Mouse (Mus musculus) 3T3-L1 (cell line): ENCODE results near the gene Gm10964.

Experiments used
- DNase-seq: peaks from one replicate; pipeline ENCODE4 v3.0.0-alpha.2; 2015; ENCODE audit warnings: low read depth, low spot score

The Gm10964 gene

DNA sequence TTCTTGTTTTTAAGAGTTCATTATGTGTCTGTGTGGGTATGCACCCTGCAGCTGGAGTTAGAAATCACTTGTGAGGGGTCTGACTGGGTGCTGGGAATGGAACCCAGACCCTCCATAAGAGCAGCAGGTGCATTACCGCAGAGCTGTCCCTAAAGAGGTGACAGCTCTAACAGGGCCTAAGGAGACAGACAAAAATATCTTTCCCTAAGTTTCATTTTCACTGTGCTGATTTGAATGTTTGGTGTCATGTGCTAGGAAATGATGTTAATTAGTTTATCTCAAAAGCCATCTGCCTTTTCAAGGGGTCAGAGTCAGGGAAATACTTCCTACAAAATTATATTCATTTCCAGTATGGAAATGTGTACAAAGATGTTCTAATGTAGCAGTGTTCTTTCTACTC lies at the start of gene Gm10964:
Gene Gm10964, plus strand, starts transcription at position 38 of the 400 bp plus-strand sequence.
- no peak for DNase-seq

DNA sequence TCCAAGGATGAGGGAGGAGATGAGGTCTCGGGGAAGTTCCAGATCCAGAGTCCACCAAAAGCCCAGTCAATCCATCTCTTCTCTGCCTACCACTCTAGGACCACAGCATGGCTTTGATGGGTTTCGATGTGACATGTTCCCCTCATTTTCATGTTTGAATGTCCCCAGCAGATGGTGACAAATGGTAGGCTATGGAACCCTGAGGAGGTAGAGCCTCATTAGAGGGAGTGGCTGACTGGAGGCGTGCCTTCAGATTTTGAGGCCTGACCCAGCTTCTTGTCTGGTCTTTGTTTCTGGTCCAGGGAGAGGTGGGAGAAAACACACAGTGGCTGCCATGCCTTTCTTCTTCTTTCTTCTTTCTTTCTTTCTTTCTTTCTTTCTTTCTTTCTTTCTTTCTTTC lies 48.7 kb upstream of the Gm10964 start:
- peak; percentile 39 for DNase-seq

DNA sequence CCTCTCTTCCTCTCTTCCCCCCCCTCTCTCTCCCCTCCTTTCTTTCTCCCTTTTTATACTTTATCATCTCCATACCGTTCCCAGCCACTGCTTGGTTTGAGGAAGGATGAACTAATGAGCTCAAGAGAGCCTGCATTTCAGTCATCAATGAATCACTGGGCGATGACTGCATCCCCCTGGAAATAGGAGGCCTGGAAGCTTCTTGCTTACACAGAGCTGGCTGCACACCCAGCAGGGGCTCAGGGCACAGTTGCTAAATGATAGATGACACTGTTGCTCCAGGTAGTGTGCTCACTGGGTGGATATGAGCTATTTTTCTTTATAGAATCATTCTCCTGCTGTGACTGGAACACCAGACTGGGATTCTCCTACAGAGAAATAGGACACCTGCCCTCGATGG lies 43.6 kb upstream of the Gm10964 start:
- peak; percentile 64 for DNase-seq

DNA sequence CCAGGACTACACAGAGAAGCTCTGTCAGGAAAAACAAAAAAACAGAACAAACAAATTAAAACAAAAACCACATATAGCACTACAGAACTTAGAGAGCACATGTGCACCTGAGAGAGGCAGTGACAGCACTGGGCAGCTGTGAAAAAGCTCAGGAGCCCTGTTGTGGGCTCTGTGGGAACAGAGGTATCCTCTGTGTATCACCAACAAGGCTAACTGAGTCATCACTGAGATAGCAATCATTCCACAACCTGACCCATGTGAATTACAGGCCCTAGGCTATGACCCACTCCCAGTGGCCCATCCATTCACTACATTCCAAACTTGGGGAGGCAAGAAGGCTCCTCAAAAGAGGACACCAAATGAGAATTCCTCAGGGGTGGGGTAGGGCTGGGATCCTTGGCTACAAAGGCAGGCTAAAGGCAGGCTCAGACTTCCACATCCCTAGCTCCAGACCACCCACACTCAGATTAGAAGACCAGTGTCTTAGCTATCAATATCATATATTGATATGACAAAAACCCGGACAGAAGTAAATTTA lies 42.7 kb upstream of the Gm10964 start:
- DNase-seq: peak; percentile 58

GRCm38 (mm10) chr3:103704661-103705060 lies 34.5 kb upstream of the Gm10964 start:
- peak; percentile 40 for DNase-seq

DNA sequence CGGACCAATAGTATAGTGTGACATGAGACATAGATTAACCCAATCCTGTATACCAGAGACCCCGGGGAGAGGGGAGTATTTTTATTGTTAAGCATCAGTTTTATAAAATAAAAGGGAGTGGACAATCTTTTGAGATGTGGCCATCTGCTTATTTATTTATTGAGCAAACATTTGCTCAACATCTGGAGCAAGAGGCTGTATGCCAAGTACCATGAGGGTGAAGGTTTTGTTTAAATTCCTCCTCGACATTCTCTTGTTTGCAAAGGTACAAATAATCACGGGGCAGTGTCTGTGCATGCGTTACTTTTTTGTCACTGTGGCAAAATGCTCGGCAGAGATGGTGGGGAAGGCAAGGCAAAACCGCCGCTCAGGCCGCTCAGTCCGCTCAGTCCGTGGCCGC lies 33.7 kb upstream of the Gm10964 start:
- peak; percentile 24 for DNase-seq

DNA sequence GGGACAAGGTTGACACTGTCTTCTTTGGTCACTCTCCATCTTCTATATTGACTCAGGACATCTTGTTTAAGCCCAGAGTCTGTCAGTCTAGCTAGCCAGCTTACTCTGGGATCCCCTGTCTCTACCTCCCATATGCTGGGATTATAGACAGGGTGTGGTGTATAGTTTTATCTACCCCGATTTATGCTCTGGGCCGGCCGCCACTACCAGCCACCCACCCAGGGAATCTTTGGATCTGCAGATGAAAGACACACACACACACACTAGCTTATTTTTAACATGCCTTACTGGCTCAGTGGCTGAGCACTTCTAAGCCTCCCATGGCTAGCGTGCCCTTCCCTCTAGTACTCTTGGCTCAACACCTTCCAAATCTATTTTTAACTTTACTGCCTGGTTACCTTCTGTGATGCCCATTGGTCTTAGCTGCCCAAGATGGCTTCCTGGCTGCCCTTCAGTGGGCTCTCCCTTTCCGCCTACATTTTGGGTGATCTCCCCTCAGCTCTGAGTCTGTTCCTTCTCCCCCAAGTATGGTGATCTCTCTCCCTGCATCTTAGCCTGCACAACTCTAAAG lies 29.6 kb upstream of the Gm10964 start:
- DNase-seq: no peak

GRCm38 (mm10) chr3:103712196-103712595 lies 27.0 kb upstream of the Gm10964 start:
- DNase-seq: peak; percentile 68

DNA sequence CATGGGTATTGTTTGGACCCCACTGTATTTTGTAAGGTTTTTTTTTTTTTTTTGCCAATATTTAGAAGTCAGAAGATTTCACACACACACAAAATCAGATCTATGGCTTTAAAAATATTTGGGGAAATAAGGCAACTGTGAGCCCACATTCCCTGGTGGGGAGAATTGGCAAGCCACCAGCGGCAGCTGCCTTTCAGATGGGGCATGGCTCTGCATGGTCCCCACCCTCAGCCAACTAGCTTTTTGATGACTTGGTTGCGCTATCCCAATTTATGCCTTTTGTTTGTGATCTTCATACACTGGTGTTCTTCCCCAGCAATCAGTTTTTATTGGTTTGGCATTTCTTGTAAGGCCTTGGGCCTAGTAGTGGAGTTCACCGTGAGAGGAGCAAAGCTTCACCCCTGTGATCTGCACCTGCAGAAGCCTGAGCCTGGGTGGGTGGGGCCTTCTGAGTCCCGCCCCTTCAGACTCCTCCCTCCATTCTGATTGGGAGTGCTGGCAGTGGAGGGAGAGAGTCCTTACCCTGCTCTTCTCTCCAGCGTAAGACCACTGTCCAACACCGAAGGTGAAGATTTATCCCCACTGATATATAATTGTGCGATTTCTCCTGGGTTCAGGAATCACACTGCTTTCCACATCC lies 24.8 kb upstream of the Gm10964 start:
- no peak for DNase-seq

DNA sequence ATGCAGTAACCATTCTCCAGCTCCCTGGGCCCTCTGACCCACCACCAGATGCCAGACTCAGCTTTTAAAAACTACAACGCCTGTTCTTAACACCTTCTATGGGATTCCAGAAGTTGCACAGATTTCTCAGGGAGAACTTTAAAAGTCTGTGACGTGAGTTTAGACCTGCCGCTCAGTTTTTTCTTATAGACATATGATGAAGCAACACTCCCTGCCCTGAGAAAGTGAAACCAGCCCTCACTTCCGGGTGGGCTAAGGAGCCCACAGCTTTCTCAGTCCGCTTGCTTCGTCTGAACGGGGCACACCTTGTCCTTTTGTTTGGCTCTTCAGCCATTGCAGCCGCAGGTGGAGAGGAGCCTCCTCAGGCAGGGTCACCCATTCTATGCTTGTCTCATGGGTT lies 24.2 kb upstream of the Gm10964 start:
- no peak for DNase-seq

- peak; percentile 77 for DNase-seq
Measured at GRCm38 (mm10) chr3:103715762-103716693, 23.1 kb upstream of the Gm10964 start.

DNA sequence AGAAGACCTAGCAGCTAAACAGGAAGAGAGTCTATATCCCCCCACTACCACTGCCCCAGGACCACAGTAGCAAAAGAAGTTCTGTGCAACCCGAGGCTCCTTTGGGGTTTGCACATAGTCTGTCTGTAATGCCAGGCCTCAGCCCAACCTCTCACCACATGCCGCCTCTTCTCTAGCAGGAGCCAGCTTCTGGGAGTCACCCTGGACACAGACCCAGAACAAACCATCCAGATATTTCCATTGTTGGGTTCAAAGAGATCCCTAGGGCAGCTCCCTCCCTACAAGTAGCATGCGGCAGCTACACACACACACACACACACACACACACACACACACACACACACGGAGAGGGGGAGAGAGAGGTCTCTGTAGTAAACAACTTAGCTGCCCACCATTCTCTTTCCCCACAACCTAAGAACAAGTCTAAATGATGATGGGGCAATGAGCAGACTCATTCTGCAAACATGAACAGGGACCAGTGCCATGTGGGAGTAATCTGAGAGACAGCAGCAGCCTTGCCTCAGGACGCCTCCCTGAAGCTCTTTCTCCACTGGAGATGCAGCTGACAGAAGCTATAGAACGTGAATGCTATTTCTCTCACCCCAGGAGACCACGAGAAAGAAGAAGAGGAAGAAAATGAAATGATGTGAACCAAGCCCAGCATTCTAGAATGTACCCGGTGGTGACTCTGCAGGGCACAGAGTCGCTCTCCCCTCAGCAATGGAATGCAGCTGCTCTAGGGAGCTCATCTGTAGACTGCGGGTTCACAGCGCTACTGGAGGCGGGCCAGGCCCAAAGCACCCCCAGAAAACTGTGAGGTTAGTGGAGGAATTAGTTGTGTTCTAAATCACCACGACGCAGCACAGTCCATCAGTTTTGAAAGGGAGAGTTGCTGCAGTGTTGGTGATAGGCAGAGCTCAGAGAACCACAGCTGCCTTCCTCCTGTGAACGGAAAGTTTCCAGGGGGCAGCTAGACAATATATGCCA lies 22.1 kb upstream of the Gm10964 start:
- peak; percentile 87 for DNase-seq

DNA sequence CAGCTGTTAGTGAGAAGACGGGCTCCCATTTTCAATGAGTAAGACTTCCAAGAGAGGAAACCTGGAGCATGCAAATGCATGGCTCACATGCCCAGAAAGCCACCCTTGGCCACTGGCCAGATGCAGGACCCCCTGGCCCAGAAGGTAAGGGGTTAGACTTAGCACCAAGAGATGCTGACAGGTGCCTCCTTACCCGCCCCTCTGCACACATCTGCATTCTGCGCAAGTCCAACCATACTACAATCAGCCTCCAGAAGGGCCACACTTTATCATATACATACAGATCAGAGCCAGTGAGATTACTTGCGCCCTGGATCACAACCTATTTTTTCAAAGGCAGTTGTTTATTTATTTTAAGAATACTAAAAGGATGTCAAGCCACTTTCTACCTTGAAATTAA lies 20.4 kb upstream of the Gm10964 start:
- no peak for DNase-seq

- no peak for DNase-seq
Measured at GRCm38 (mm10) chr3:103724137-103724536, 15.0 kb upstream of the Gm10964 start.

GRCm38 (mm10) chr3:103726642-103727041 lies 12.5 kb upstream of the Gm10964 start:
- DNase-seq: peak; percentile 19

- peak; percentile 35 for DNase-seq
Measured at GRCm38 (mm10) chr3:103727813-103728326, 11.3 kb upstream of the Gm10964 start.

DNA sequence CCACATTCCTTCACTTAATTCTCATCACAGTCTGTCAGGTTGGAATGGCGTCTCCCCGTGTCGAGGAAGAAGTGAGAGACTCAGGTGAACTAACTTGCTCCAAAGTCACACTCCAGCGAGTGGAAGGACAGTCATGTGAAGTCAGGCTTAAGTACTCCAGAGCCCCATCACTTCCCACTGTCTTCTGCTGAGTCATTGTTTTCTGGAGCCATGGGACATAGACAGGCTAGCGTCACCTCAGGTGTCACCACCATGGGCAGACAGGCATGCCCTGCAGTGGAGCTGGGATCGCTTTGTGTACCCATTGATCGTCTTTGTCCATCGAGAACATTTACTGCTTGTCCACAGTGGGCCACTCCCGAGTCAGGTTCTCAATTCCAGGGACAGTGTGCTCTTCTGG lies 9.3 kb upstream of the Gm10964 start:
- DNase-seq: no peak

DNA sequence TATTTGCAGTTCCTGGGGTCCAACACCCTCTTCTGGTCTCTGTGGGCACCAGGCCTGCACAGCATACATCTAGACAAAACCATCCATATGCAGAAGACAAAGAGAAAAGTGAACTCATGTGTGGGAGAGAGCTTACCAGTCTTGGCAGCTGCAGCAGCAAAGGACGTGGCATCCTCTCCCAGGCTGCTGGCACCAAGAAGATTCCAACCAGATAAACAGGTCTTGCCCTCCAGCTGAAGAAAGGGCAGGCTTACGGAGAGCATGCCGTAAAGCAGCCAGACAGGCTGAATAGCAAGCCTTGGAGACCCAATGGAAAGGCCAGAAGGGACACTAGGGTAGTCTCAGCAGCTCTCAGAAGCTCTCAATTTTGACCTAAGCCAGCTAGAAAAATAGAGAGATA lies 7.0 kb upstream of the Gm10964 start:
- no peak for DNase-seq

- peak; percentile 23 for DNase-seq
Measured at GRCm38 (mm10) chr3:103733176-103733575, 6.0 kb upstream of the Gm10964 start.

GRCm38 (mm10) chr3:103733799-103734695 lies 5.1 kb upstream of the Gm10964 start:
- DNase-seq: no peak
